Mouse (Mus musculus) embryonic facial prominence, embryonic 13.5 days (tissue): ENCODE measurements around the gene Hipk3. TPM values are rescaled to one million over a fixed set of nuclear protein-coding genes. Genes with fewer than 3 reads are reported as not detected.

Experiments
- ATAC-seq: fragments of 200-750 bp; cut with Nextera tagmentation; 2 replicates; pipeline ENCODE4 v1.8.0; 2017; ENCODE audit warnings: low read depth; ENCODE audit not compliant: insufficient number of reproducible peaks, insufficient read depth, low FRiP score, low TSS enrichment
- H3K27ac ChIP-seq: fragments of 300-500 bp; sonication (generic); 2 replicates; pipeline ENCODE4 v1.5.1; 2015; ENCODE audit warnings: moderate library complexity, mild to moderate bottlenecking, inconsistent platforms
- H3K27me3 ChIP-seq: fragments of 300-500 bp; sonication (generic); 2 replicates; pipeline ENCODE4 v1.6.1; 2015; ENCODE audit warnings: mild to moderate bottlenecking, inconsistent platforms
- H3K36me3 ChIP-seq: fragments of 300-500 bp; sonication (generic); 2 replicates; pipeline ENCODE4 v1.6.1; 2015; ENCODE audit warnings: mild to moderate bottlenecking, inconsistent platforms
- H3K4me1 ChIP-seq: fragments of 300-500 bp; sonication (generic); 2 replicates; pipeline ENCODE4 v1.6.1; 2015; ENCODE audit warnings: inconsistent platforms
- H3K4me2 ChIP-seq: fragments of 300-500 bp; sonication (generic); 2 replicates; pipeline ENCODE4 v1.6.1; 2015; ENCODE audit warnings: moderate library complexity, mild to moderate bottlenecking, inconsistent platforms
- H3K4me3 ChIP-seq: fragments of 300-500 bp; sonication (generic); 2 replicates; pipeline ENCODE4 v1.5.1; 2015; ENCODE audit warnings: mild to moderate bottlenecking, inconsistent platforms
- H3K9ac ChIP-seq: fragments of 300-500 bp; sonication (generic); 2 replicates; pipeline ENCODE4 v1.6.1; 2015; ENCODE audit warnings: mild to moderate bottlenecking, inconsistent platforms
- H3K9me3 ChIP-seq: fragments of 300-500 bp; sonication (generic); 2 replicates; pipeline ENCODE4 v1.6.1; 2016; ENCODE audit warnings: inconsistent platforms
- WGBS: fragments of 180-500 bp; shearing (Covaris S2); methylation state at CpG from one replicate; pipeline ENCODE4 v1.1.7; 2015; ENCODE audit warnings: mixed read lengths; 5-methylcytosine and 5-hydroxymethylcytosine counted together
- microRNA counts: library from miRNA; unstranded; fragments of <30 nt; microRNA quantifications from one replicate; lab custom pipeline; 2016
- microRNA-seq: library from miRNA; unstranded; fragments of <30 nt; microRNA quantifications from one replicate; pipeline ENCODE4, GENCODE M21; 2016
- polyA plus RNA-seq: library from polyadenylated mRNA; unstranded; fragments of >200 nt; fragmentation: Nextera tagmentation; extraction: Ambion mirVana; gene quantifications from 2 replicates; pipeline ENCODE4 v1.2.1, GENCODE M21; 2015

The Hipk3 gene
- polyA plus RNA-seq, 1 experiment from 2014 or later: 12.8 TPM

- 80% methylated on average over 2 of the region's 2 CpGs for WGBS
- Histone ChIP-seq H3K27me3 (no peaks in the 10 kb centered on the region), H3K9me3 (no peaks in the 10 kb centered on the region), H3K9ac (no peak overlapping the region), H3K27ac (no peak overlapping the region), H3K36me3 (no peaks in the 10 kb centered on the region), H3K4me2 (no peak overlapping the region), H3K4me1 (no peaks in the 10 kb centered on the region), H3K4me3 (no peak overlapping the region)
- ATAC-seq: no peak
Observed at GRCm38 (mm10) chr2:104385941-104386340, 108.3 kb downstream of the Hipk3 start.

GRCm38 (mm10) chr2:104383589-104383988, 110.7 kb downstream of the Hipk3 start:
- no peak overlapping the region for H3K4me3 ChIP-seq
- no peaks in the 10 kb centered on the region for H3K4me1 ChIP-seq
- H3K27ac ChIP-seq: no peak overlapping the region
- H3K4me2 ChIP-seq: no peak overlapping the region
- WGBS: 84% methylated on average over 4 of the region's 4 CpGs
- ATAC-seq: no peak
- no peaks in the 10 kb centered on the region for H3K36me3 ChIP-seq
- no peak overlapping the region for H3K9ac ChIP-seq
- H3K9me3 ChIP-seq: no peaks in the 10 kb centered on the region
- peaks cover 12% of the 10 kb centered on the region; the same call in 1 of the 2 replicates for H3K27me3 ChIP-seq

GRCm38 (mm10) chr2:104382813-104383212, 111.4 kb downstream of the Hipk3 start:
- WGBS: 69% methylated on average over 6 of the region's 6 CpGs
- H3K4me2 ChIP-seq: no peak overlapping the region
- no peak overlapping the region for H3K27ac ChIP-seq
- no peak for ATAC-seq
- H3K4me3 ChIP-seq: no peak overlapping the region
- H3K9ac ChIP-seq: no peak overlapping the region
- H3K36me3 ChIP-seq: no peaks in the 10 kb centered on the region
- H3K9me3 ChIP-seq: no peaks in the 10 kb centered on the region
- peaks cover 17% of the 10 kb centered on the region; the same call in 1 of the 2 replicates for H3K27me3 ChIP-seq
- H3K4me1 ChIP-seq: no peaks in the 10 kb centered on the region

- no peak overlapping the region for H3K4me3 ChIP-seq
- no peak overlapping the region for H3K27ac ChIP-seq
- H3K36me3 ChIP-seq: no peaks in the 10 kb centered on the region
- H3K9ac ChIP-seq: no peak overlapping the region
- H3K4me2 ChIP-seq: no peak overlapping the region
- H3K27me3 ChIP-seq: peaks cover 17% of the 10 kb centered on the region; the same call in 1 of the 2 replicates
- no peaks in the 10 kb centered on the region for H3K9me3 ChIP-seq
- 20% methylated on average over 7 of the region's 7 CpGs for WGBS
- ATAC-seq: no peak
- H3K4me1 ChIP-seq: no peaks in the 10 kb centered on the region
Observed at GRCm38 (mm10) chr2:104379304-104379703, 114.9 kb downstream of the Hipk3 start.

GRCm38 (mm10) chr2:104378791-104379190, 115.5 kb downstream of the Hipk3 start:
- Histone ChIP-seq H3K4me2 (no peak overlapping the region), H3K9ac (no peak overlapping the region), H3K27ac (no peak overlapping the region), H3K36me3 (no peaks in the 10 kb centered on the region), H3K27me3 (peaks cover 17% of the 10 kb centered on the region; the same call in 1 of the 2 replicates), H3K9me3 (no peaks in the 10 kb centered on the region), H3K4me3 (no peak overlapping the region), H3K4me1 (no peaks in the 10 kb centered on the region)
- 8% methylated on average over 3 of the region's 3 CpGs for WGBS
- ATAC-seq: no peak

GRCm38 (mm10) chr2:104377990-104378389, 116.3 kb downstream of the Hipk3 start:
- Histone ChIP-seq H3K27ac (no peak overlapping the region), H3K9me3 (no peaks in the 10 kb centered on the region), H3K4me1 (no peaks in the 10 kb centered on the region), H3K9ac (no peak overlapping the region), H3K27me3 (peaks cover 17% of the 10 kb centered on the region; the same call in 1 of the 2 replicates), H3K4me3 (no peak overlapping the region), H3K4me2 (no peak overlapping the region), H3K36me3 (no peaks in the 10 kb centered on the region)
- ATAC-seq: no peak
- 63% methylated on average over 2 of the region's 2 CpGs for WGBS

MicroRNAs within 50 kb of the gene (microRNA counts, 519-probe panel; counts per million panel counts)
- 236 counts per million, percentile 44 among the panel's probes with 10 or more counts for microRNA mmu-miR-1902 (lab: Ali Mortazavi, UCI)

Small RNA genes lying within 50 kb of the gene (microRNA-seq; reads per million reads assigned to microRNA genes)
- not detected for gene Mir1902

Other genes with a start within 250 kb of the Hipk3 start
- 0.58 and 0.80 TPM in 2 replicates for gene D430041D05Rik, start 83.4 kb downstream of the Hipk3 start, polyA plus RNA-seq
- 88.2 and 94.8 TPM in 2 replicates for gene Cstf3, start 96.1 kb upstream of the Hipk3 start, polyA plus RNA-seq
- gene Tcp11l1, start 217.7 kb upstream of the Hipk3 start, polyA plus RNA-seq: 61.5 and 73.3 TPM in 2 replicates
- not detected in 2 replicates for gene Pin1rt1, start 221.9 kb upstream of the Hipk3 start, polyA plus RNA-seq
- 4.1 and 5.3 TPM in 2 replicates for gene Depdc7, start 248.4 kb upstream of the Hipk3 start, polyA plus RNA-seq